Mouse (Mus musculus) kidney, adult 2 months (tissue): Measurements from ENCODE around the gene Myl6b.

Experiments used
- CTCF ChIP-seq: fragments of 200-500 bp; conservative IDR thresholded peaks from 2 replicates; pipeline ENCODE4 v1.5.1; 2011; ENCODE audit warnings: low read depth, mild to moderate bottlenecking, control low read depth, low read length, moderate library complexity, mixed read lengths; ENCODE audit not compliant: insufficient read depth, insufficient read length
- POLR2A ChIP-seq: fragments of 200-500 bp; IDR thresholded peaks from one replicate; pipeline ENCODE4 v1.6.1; 2011; ENCODE audit warnings: low read depth, low read length, control low read depth

- TF ChIP-seq CTCF = 0 out of 2 replicates have a peak, but pooled peaks have one; percentile 6
- no peak for TF ChIP-seq POLR2A
These were observed 7.5 kb upstream of the Myl6b start for GRCm38 (mm10) chr10:128505974-128506373.
